ENCODE assay signal across 7 mouse cellular contexts in the genomic region with DNA sequence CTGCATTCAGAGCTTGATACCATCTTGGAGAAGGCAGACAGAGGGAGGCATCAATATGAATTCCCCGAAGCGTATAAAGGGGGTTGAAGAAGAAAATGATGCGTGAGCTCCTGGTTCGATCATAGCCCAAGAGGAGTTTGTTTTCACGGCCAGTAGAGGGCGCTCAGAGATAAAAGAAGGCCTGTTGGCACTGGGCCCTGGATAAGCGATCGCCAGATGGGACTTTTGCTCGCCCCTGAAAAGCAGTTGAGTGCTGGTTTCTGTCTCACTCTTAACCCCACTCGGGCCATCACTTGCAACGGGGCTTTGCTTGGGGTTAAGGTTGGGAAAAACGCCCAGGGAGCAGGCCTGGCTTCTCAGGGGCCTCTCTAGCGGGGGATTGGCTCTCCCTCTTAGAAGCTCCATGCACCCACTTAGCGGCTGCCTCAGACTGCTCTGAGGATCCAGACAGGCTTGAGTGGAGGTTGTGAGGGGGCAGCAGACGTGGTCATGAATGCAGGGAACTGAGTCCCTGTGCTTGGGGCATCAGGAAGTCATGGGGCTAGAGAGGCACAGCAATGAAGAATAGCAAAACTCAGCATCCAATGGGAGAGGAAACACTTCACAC. TPM values are rescaled to one million over a fixed set of nuclear protein-coding genes. Genes with fewer than 3 reads are reported as not detected.
DNase-seq lines count a peak whose midpoint lies in the region; ATAC-seq lines count a peak whose summit lies in the region.

No protein-coding gene starts in this region.

- no peaks in the 10 kb centered on the region for H3K9me3 ChIP-seq in hindbrain, embryonic 16.5 days (ENCODE audit: control insufficient read depth, low read length)

- intact Hi-C loops in left cerebral cortex, postnatal 10 days (cut with DNase I), result loop anchor here (5.0 kb wide), 2 partner anchors 190 to 260 kb away; no protein-coding TSS in a partner anchor

- peak; percentile 45 for ATAC-seq in activated CD4-positive, CD25-positive, alpha-beta regulatory T cell, adult 4 months
- ATAC-seq in hindbrain, embryonic 16.5 days, result peak; percentile 63
- ATAC-seq in megakaryocyte-erythroid progenitor cell, adult 5-6 weeks (replicated peaks; ENCODE audit: low FRiP score, low TSS enrichment, poor library complexity, severe bottlenecking), result peak; percentile 56

- H3K4me1 ChIP-seq in hindbrain, embryonic 16.5 days (ENCODE audit: control insufficient read depth, insufficient read depth, low read depth, low read length), result no peaks in the 10 kb centered on the region

- H3K27me3 ChIP-seq in hindbrain, embryonic 16.5 days (replicated peaks; ENCODE audit: control insufficient read depth, insufficient read depth, low read length), result no peaks in the 10 kb centered on the region

- no peak overlapping the region for H3K9ac ChIP-seq in hindbrain, embryonic 16.5 days (ENCODE audit: low read depth, low read length)

- 10% methylated on average over 15 of the region's 15 CpGs for WGBS in hindbrain, embryonic 16.5 days

- no peak overlapping the region for H3K27ac ChIP-seq in hindbrain, embryonic 16.5 days (ENCODE audit: low read depth, low read length)

- peak overlapping the region; percentile 41 for H3K4me2 ChIP-seq in hindbrain, embryonic 16.5 days (ENCODE audit: low read length)

- peaks cover 17% of the 10 kb centered on the region for H3K36me3 ChIP-seq in hindbrain, embryonic 16.5 days (ENCODE audit: control insufficient read depth, insufficient read depth, low read length)

- H3K4me3 ChIP-seq in hindbrain, embryonic 16.5 days (ENCODE audit: low read length), result no peak overlapping the region

- DNase-seq in cerebellum, adult 9-11 months, result peak; percentile 77
- DNase-seq in frontal cortex, postnatal 25 days (ENCODE audit: low spot score in 2 of 2), result peak; percentile 49 to 71
- DNase-seq in left cerebral cortex, postnatal 10 days (ENCODE audit: extremely low spot score in 1 of 2, low spot score in 2 of 2), result peak; percentile 76 to 80
- DNase-seq in right cerebral cortex, postnatal 4 days, result peak; percentile 90

RNA-seq across cellular contexts. Expression of a gene that starts 18.1 kb away (rescaled TPM):
- polyA plus RNA-seq in activated CD4-positive, CD25-positive, alpha-beta regulatory T cell, adult 4 months (2017; shearing (Covaris generic)), result not detected
- 70.4 and 88.3 TPM in 2 replicates for polyA plus RNA-seq in hindbrain, embryonic 16.5 days (2015; fragmentation: Nextera tagmentation; extraction: Ambion mirVana)
- 100 to 1,000 TPM; 377 to 421 TPM for total RNA-seq in left cerebral cortex, postnatal 10 days (2021)
- not detected in 2 replicates for total RNA-seq in megakaryocyte-erythroid progenitor cell, adult 5-6 weeks (2014; fragmentation: Nextera tagmentation)
- not detected in 2 replicates for total RNA-seq in megakaryocyte-erythroid progenitor cell, adult 5-6 weeks (2017)

Comparison
In these comparisons a context has a peak if more than half of its experiments do, and no peak if none do; other contexts are left out.
1. RNA of a gene that starts 18.1 kb away (total RNA-seq): 377 to 421 TPM in left cerebral cortex, postnatal 10 days; not detected in megakaryocyte-erythroid progenitor cell, adult 5-6 weeks; every median in the first group is over 100 times any median in the second.
2. Peak in every context shown above with its lines, with median percentiles within 50 percentile points of each other: ATAC-seq and DNase-seq.